Mouse (Mus musculus): ENCODE measurements around the gene Dclre1c. TPM values are rescaled to one million over a fixed set of nuclear protein-coding genes. Genes with fewer than 3 reads are reported as not detected.

Gene Dclre1c
- polyA plus RNA-seq, 3 experiments from 2014 or later, result 16.6 to 18.9 (median 17.0) TPM

- ATAC-seq, result peak; percentile 1
These were observed 51.9 kb downstream of the Dclre1c start for GRCm38 (mm10) chr2:3475746-3476251.

GRCm38 (mm10) chr2:3480239-3480638 lies 56.3 kb downstream of the Dclre1c start:
- no peak for ATAC-seq

- ATAC-seq, result no peak
These were observed 65.9 kb downstream of the Dclre1c start for GRCm38 (mm10) chr2:3489816-3490215.

- no peak for ATAC-seq
These were observed 70.0 kb downstream of the Dclre1c start for GRCm38 (mm10) chr2:3493833-3494409.

- no peak for ATAC-seq
These were observed 75.6 kb downstream of the Dclre1c start for GRCm38 (mm10) chr2:3499543-3499942.

- ATAC-seq, result no peak
These were observed 77.0 kb downstream of the Dclre1c start for GRCm38 (mm10) chr2:3500886-3501285.

GRCm38 (mm10) chr2:3512076-3512475 lies 88.1 kb downstream of the Dclre1c start:
- ATAC-seq, result peak; percentile 1

- peak; percentile 96 for ATAC-seq
These were observed 88.9 kb downstream of the Dclre1c start, which contains the start of the genes Gm45902, Hspa14 and Cdnf for GRCm38 (mm10) chr2:3512552-3513454. Gene Gm45902 (minus strand): TSS chr2:3512790. Gene Hspa14 (minus strand): TSS chr2:3512814. Gene Cdnf (plus strand): TSS chr2:3513030.

Other genes starting within 250 kb of the Dclre1c start
- gene Nmt2, start 139.9 kb upstream of the Dclre1c start, polyA plus RNA-seq (2017; shearing (Covaris generic)), result 10 to 100 TPM; 41.4 to 64.9 (median 64.0) TPM
- 10 to 100 TPM; 12.1 to 27.4 (median 20.1) TPM for gene Rpp38, start 91.5 kb upstream of the Dclre1c start, polyA plus RNA-seq (2017; shearing (Covaris generic))
- not detected for gene Acbd7, start 88.0 kb upstream of the Dclre1c start, polyA plus RNA-seq (2017; shearing (Covaris generic))
- gene Olah, start 26.9 kb upstream of the Dclre1c start, polyA plus RNA-seq (2017; shearing (Covaris generic)), result not detected
- gene Meig1, start 1.5 kb upstream of the Dclre1c start, polyA plus RNA-seq (2017; shearing (Covaris generic)), result not detected
- gene Suv39h2, start 50.9 kb downstream of the Dclre1c start, polyA plus RNA-seq (2017; shearing (Covaris generic)), result under 1 TPM; 0.25 to 0.88 (median 0.66) TPM
- 1 to 10 TPM; 2.9 to 4.5 (median 4.0) TPM for gene Gm45902, start 88.7 kb downstream of the Dclre1c start, polyA plus RNA-seq (2017; shearing (Covaris generic))
- gene Hspa14, start 88.7 kb downstream of the Dclre1c start, polyA plus RNA-seq (2017; shearing (Covaris generic)), result 100 to 1,000 TPM; 104 to 113 (median 106) TPM
- gene Cdnf, start 88.9 kb downstream of the Dclre1c start, polyA plus RNA-seq (2017; shearing (Covaris generic)), result under 1 TPM; 0.43 to 0.85 (median 0.61) TPM
- gene Fam107b, start 146.4 kb downstream of the Dclre1c start, polyA plus RNA-seq (2017; shearing (Covaris generic)), result 100 to 1,000 TPM; 193 to 316 (median 202) TPM

All from inflammation-experienced regulatory T-cells, adult 6 months (primary cell).